Comparison of ENCODE assay signal across 19 mouse cellular contexts in the genomic region with DNA sequence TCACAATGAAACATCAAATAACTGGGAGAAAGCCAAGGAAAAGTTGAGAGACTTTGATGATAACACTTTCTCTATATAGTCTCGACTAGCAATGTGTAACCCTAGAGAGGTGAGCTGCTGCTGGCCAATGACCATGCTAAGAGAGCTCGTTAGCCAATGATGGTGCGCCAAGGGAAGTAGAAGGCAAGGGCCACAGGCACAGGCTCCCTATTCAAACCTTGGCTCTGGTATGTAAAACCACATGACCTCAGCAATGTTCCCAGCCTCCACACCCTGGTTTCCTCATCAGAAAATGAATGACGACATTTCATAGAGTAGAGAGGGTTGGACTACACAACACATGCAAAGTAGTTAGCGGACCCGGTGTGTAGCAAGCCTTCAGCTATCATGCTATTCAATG.
"Had no signal": no experiment of that assay in that cellular context is flagged by ENCODE, and none has a peak within 500 bp of the region (broad histone marks: within the 10 kb centered on the region; RNA-seq: fewer than 3 reads in every experiment).

No protein-coding gene starts in this region.

- H3K9ac ChIP-seq: liver, embryonic 14.5 days; lung, embryonic 14.5 days; neural tube, embryonic 13.5 days; neural tube, embryonic 15.5 days had no signal

- H3K9me3 ChIP-seq: midbrain, embryonic 10.5 days; neural tube, embryonic 13.5 days; neural tube, embryonic 15.5 days had no signal

- H3K4me2 ChIP-seq: lung, embryonic 14.5 days; neural tube, embryonic 13.5 days; neural tube, embryonic 15.5 days had no signal

- H3K36me3 ChIP-seq: midbrain, embryonic 10.5 days; neural tube, embryonic 13.5 days; neural tube, embryonic 15.5 days had no signal

- DNase-seq: lung, adult 18-20 months; lung, embryonic 14.5 days; lung, postnatal 14 days; lung, postnatal 4 days; midbrain, embryonic 14.5 days; retina, postnatal 1 day; right cerebral cortex, adult 18-20 months; right cerebral cortex, postnatal 25 days; right cerebral cortex, postnatal 4 days; spleen, adult 18-20 months; thymus, adult 2 months; thymus, postnatal 25 days; thymus, postnatal 4 days had no signal

- H3K4me3 ChIP-seq: midbrain, embryonic 10.5 days; myocyte; neural tube, embryonic 13.5 days; neural tube, embryonic 15.5 days had no signal

- H3K4me1 ChIP-seq: midbrain, embryonic 10.5 days had no signal

- H3K27ac ChIP-seq: liver, embryonic 14.5 days; midbrain, embryonic 10.5 days; neural tube, embryonic 13.5 days; neural tube, embryonic 15.5 days had no signal

- ATAC-seq: midbrain, embryonic 16.5 days had no signal
